Comparison of ENCODE assay signal across 22 mouse cellular contexts in the genomic region with DNA sequence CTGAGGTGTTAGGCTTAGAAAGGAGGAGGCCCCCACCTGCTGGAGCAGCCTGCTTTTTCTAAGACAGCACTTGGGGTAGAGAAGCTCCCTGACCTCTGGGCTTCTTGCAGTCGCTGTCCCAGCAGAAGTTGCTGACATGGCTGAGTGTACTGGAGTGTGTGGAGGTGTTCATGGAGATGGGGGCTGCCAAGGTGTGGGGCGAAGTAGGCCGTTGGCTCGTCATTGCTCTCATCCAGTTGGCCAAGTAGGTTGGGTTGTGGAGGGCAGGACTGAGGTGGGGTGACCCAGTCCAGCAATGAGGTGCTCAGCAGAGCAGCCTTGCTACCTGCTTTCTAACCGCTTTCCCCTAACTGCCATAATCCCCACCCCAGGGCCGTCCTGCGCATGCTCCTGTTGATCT. TPM values are rescaled to one million over a fixed set of nuclear protein-coding genes. Genes with fewer than 3 reads are reported as not detected.
"Had no signal": no experiment of that assay in that cellular context is flagged by ENCODE, and none has a peak within 500 bp of the region (broad histone marks: within the 10 kb centered on the region; RNA-seq: fewer than 3 reads in every experiment).

No protein-coding gene starts in this region.

- ATAC-seq: midbrain, embryonic 16.5 days had no signal

- DNase-seq: kidney, adult 8-10 months; kidney, postnatal 10 days; kidney, postnatal 36 days; layer of hippocampus, postnatal 36 days; liver, embryonic 13.5 days; lung, adult 2 months; lung, postnatal 14 days; lung, postnatal 4 days; retina, postnatal 1 day; right cerebral cortex, postnatal 25 days; spleen, adult 18-20 months; thymus, postnatal 25 days had no signal

- H3K27ac ChIP-seq: kidney, embryonic 15.5 days; left cerebral cortex, adult 2 months; liver, embryonic 13.5 days; midbrain, embryonic 12.5 days; neural tube, embryonic 13.5 days; stomach, embryonic 15.5 days had no signal

- H3K27me3 ChIP-seq: midbrain, embryonic 12.5 days; stomach, embryonic 15.5 days had no signal

- H3K4me3 ChIP-seq: kidney, embryonic 15.5 days; left cerebral cortex, adult 2 months; midbrain, embryonic 12.5 days; neural tube, embryonic 13.5 days; stomach, embryonic 15.5 days had no signal

RNA-seq across cellular contexts. Expression of gene Large2, which starts 2.7 kb away (rescaled TPM):
- total RNA-seq: megakaryocyte-erythroid progenitor cell, adult 5-6 weeks; monocyte, adult 5-6 weeks; neutrophil, adult 5-6 weeks had no signal

RNA-seq across cellular contexts. Expression of gene Mapk8ip1, which starts 23.7 kb away (rescaled TPM):
- total RNA-seq: megakaryocyte progenitor cell, adult 5-6 weeks; megakaryocyte-erythroid progenitor cell, adult 5-6 weeks; monocyte, adult 5-6 weeks; neutrophil, adult 5-6 weeks had no signal
